Mouse (Mus musculus): ENCODE data around the gene Pi4kb. TPM values are rescaled to one million over a fixed set of nuclear protein-coding genes. Genes with fewer than 3 reads are reported as not detected.

The Pi4kb gene
- polyA plus RNA-seq, 1 experiment = 59.0 TPM

DNA sequence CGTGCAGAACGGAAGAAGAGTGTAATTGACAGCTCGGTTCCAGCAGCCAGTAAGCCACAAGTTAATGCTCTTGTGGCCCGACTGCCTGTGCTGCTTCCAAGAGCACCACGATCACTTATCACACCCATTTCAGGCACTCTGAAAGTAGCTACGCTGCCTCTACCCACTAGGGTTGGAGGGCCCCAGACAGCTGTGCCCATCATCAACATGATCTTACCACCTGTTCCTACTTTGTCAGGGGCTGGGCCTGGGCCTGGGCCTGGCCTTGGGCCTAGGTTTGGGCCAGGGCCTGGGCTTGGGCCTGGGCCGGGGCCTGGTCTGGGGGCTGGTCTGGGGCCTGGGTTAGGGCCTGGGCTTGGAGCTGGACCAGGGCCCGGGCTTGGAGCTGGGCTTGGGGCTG lies 16.2 kb upstream of the Pi4kb start:
- TF ChIP-seq CTCF (IDR thresholded peaks at IDR 0.05; ENCODE audit: borderline replicate concordance, control insufficient read depth, extremely low read depth, insufficient read depth, low read length, poor library complexity) (no peak), POLR2A (IDR thresholded peaks at IDR 0.05; ENCODE audit: control insufficient read depth, extremely low read depth, insufficient read depth, low read length, poor library complexity) (no peak)
- Histone ChIP-seq H3K4me1 (replicated peaks; ENCODE audit: control insufficient read depth, insufficient read depth, low read length) (peaks cover 7% of the 10 kb centered on the region), H3K27me3 (ENCODE audit: control insufficient read depth, insufficient read depth, low read length) (no peaks in the 10 kb centered on the region), H3K4me3 (ENCODE audit: control insufficient read depth, insufficient read depth, low read length) (no peak overlapping the region), H3K27ac (ENCODE audit: control insufficient read depth, insufficient read depth, low read length) (no peak overlapping the region), H3K36me3 (ENCODE audit: control insufficient read depth, insufficient read depth, low read length) (peaks cover 29% of the 10 kb centered on the region)
- no peak for DNase-seq
- WGBS = 95% methylated on average over 8 of the region's 8 CpGs

DNA sequence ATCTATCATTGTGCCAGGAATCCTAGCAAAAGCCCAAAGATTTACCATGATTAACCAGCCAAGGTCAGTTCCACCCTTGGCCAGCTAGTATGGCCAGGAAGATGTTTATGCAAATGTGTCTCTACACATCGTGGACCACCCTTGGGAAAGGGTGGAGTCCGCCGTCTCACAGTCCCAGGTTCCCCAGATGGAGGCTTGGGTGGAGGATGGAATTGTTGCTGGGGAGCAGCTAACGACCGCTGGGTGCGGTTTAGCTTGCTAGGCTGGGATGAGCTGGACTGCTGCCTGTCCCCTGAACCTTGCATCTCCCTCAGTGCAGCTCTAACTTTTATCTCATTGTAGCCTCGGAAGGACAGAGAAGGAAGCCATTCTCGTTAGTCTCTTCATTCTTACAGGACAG lies 14.7 kb upstream of the Pi4kb start:
- Histone ChIP-seq H3K27ac (ENCODE audit: control insufficient read depth, insufficient read depth, low read length) (no peak overlapping the region), H3K4me3 (ENCODE audit: control insufficient read depth, insufficient read depth, low read length) (no peak overlapping the region), H3K27me3 (ENCODE audit: control insufficient read depth, insufficient read depth, low read length) (no peaks in the 10 kb centered on the region), H3K36me3 (ENCODE audit: control insufficient read depth, insufficient read depth, low read length) (peaks cover 29% of the 10 kb centered on the region), H3K4me1 (replicated peaks; ENCODE audit: control insufficient read depth, insufficient read depth, low read length) (peaks cover 6% of the 10 kb centered on the region)
- TF ChIP-seq CTCF (IDR thresholded peaks at IDR 0.05; ENCODE audit: borderline replicate concordance, control insufficient read depth, extremely low read depth, insufficient read depth, low read length, poor library complexity) (no peak), POLR2A (IDR thresholded peaks at IDR 0.05; ENCODE audit: control insufficient read depth, extremely low read depth, insufficient read depth, low read length, poor library complexity) (no peak)
- 89% methylated on average over 8 of the region's 8 CpGs for WGBS
- no peak for DNase-seq

- H3K4me3 ChIP-seq (ENCODE audit: control insufficient read depth, insufficient read depth, low read length) = no peak overlapping the region
- peaks cover 29% of the 10 kb centered on the region for H3K36me3 ChIP-seq (ENCODE audit: control insufficient read depth, insufficient read depth, low read length)
- TF ChIP-seq CTCF (IDR thresholded peaks at IDR 0.05; ENCODE audit: borderline replicate concordance, control insufficient read depth, extremely low read depth, insufficient read depth, low read length, poor library complexity) (no peak), POLR2A (IDR thresholded peaks at IDR 0.05; ENCODE audit: control insufficient read depth, extremely low read depth, insufficient read depth, low read length, poor library complexity) (no peak)
- H3K4me1 ChIP-seq (replicated peaks; ENCODE audit: control insufficient read depth, insufficient read depth, low read length) = peaks cover 1% of the 10 kb centered on the region
- WGBS = 94% methylated on average over 5 of the region's 5 CpGs
- H3K27me3 ChIP-seq (ENCODE audit: control insufficient read depth, insufficient read depth, low read length) = no peaks in the 10 kb centered on the region
- H3K27ac ChIP-seq (ENCODE audit: control insufficient read depth, insufficient read depth, low read length) = no peak overlapping the region
- DNase-seq = no peak
Observed at GRCm38 (mm10) chr3:94960322-94960721, 14.2 kb upstream of the Pi4kb start.

DNA sequence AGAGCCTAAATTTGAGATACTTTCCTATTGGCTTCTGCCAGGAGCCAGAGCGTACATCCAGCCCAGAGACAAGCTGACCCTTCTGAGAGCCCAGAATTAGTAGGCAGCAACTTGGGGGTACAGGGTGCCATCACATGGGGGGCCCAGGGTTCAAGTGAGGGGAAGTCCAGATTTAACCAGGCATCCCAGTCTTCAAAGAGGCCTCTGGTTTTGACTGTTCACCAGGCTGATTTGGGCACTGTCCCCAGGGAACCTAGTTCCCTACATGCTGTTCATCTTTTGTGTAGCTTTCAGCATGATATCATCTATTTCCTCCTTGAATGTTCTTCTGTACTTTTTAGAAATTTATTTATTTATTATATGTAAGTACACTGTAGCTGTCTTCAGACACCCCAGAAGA lies 9.5 kb upstream of the Pi4kb start:
- no peak overlapping the region for H3K27ac ChIP-seq (ENCODE audit: control insufficient read depth, insufficient read depth, low read length)
- WGBS = 100% methylated on average over 1 of the region's 1 CpGs
- TF ChIP-seq POLR2A (IDR thresholded peaks at IDR 0.05; ENCODE audit: control insufficient read depth, extremely low read depth, insufficient read depth, low read length, poor library complexity) = no peak
- TF ChIP-seq CTCF (IDR thresholded peaks at IDR 0.05; ENCODE audit: borderline replicate concordance, control insufficient read depth, extremely low read depth, insufficient read depth, low read length, poor library complexity) = no peak

GRCm38 (mm10) chr3:94965878-94966277 lies 8.7 kb upstream of the Pi4kb start:
- 69% methylated on average over 1 of the region's 1 CpGs for WGBS
- H3K4me1 ChIP-seq (replicated peaks; ENCODE audit: control insufficient read depth, insufficient read depth, low read length) = no peaks in the 10 kb centered on the region
- no peaks in the 10 kb centered on the region for H3K36me3 ChIP-seq (ENCODE audit: control insufficient read depth, insufficient read depth, low read length)
- TF ChIP-seq CTCF (IDR thresholded peaks at IDR 0.05; ENCODE audit: borderline replicate concordance, control insufficient read depth, extremely low read depth, insufficient read depth, low read length, poor library complexity) (no peak), POLR2A (IDR thresholded peaks at IDR 0.05; ENCODE audit: control insufficient read depth, extremely low read depth, insufficient read depth, low read length, poor library complexity) (no peak)
- no peak for DNase-seq
- H3K27me3 ChIP-seq (ENCODE audit: control insufficient read depth, insufficient read depth, low read length) = no peaks in the 10 kb centered on the region
- H3K27ac ChIP-seq (ENCODE audit: control insufficient read depth, insufficient read depth, low read length) = no peak overlapping the region; the same call in 1 of the 2 replicates
- H3K4me3 ChIP-seq (ENCODE audit: control insufficient read depth, insufficient read depth, low read length) = no peak overlapping the region

More for the DNA sequence above, 9.5 kb upstream of the Pi4kb start:
- no peaks in the 10 kb centered on the region for H3K36me3 ChIP-seq (ENCODE audit: control insufficient read depth, insufficient read depth, low read length)
- H3K4me1 ChIP-seq (replicated peaks; ENCODE audit: control insufficient read depth, insufficient read depth, low read length) = no peaks in the 10 kb centered on the region
- DNase-seq = no peak
- no peak overlapping the region for H3K4me3 ChIP-seq (ENCODE audit: control insufficient read depth, insufficient read depth, low read length)
- no peaks in the 10 kb centered on the region for H3K27me3 ChIP-seq (ENCODE audit: control insufficient read depth, insufficient read depth, low read length)

DNA sequence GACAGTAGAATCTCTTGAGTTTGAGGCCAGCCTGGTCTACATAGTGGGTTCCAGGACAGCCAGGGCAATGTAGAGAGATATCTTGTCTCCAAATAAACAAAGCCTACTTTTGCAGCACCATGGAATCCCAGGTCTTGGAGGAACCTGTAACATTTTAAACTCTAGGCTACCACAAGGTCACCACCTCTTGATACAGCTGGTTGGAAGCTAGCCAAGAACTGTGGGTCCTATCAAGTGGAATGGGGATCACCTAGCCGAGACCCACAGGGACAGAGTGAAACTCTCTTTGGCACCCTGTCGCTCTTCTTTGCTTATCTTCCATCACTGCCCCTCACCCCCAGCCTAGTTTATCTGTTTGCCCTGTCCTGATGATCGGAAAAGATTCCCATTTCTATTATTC lies 2.0 kb upstream of the Pi4kb start:
- 96% methylated on average over 3 of the region's 3 CpGs for WGBS

DNA sequence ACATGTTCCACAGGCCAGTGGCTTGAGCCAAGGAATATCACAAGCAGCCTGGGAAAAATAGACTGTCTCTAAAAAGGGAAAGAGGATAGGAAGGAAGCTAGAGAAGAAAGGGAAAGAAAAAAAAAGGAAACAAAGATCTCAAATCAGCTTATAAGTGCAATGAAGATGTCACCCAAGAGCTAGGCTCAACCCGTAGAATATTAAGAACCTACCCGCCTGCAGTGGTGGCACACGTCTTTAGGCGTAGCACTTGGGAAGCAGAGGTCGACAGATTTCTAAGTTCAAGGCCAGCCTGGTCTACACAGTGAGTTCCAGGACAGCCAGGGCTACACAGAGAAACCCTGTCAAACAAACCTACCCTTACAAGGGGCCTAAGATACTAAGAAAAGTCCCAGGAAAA lies 911 bp upstream of the Pi4kb start:
- DNase-seq = no peak
- H3K36me3 ChIP-seq (ENCODE audit: control insufficient read depth, insufficient read depth, low read length) = no peaks in the 10 kb centered on the region
- WGBS = 96% methylated on average over 5 of the region's 5 CpGs
- peaks cover 9% of the 10 kb centered on the region for H3K4me1 ChIP-seq (replicated peaks; ENCODE audit: control insufficient read depth, insufficient read depth, low read length)
- no peak overlapping the region for H3K4me3 ChIP-seq (ENCODE audit: control insufficient read depth, insufficient read depth, low read length)
- TF ChIP-seq CTCF (IDR thresholded peaks at IDR 0.05; ENCODE audit: borderline replicate concordance, control insufficient read depth, extremely low read depth, insufficient read depth, low read length, poor library complexity) (no peak), POLR2A (IDR thresholded peaks at IDR 0.05; ENCODE audit: control insufficient read depth, extremely low read depth, insufficient read depth, low read length, poor library complexity) (no peak)
- H3K27me3 ChIP-seq (ENCODE audit: control insufficient read depth, insufficient read depth, low read length) = no peaks in the 10 kb centered on the region
- no peak overlapping the region for H3K27ac ChIP-seq (ENCODE audit: control insufficient read depth, insufficient read depth, low read length)

More for the DNA sequence above, 2.0 kb upstream of the Pi4kb start:
- no peak for DNase-seq
- Histone ChIP-seq H3K4me3 (ENCODE audit: control insufficient read depth, insufficient read depth, low read length) (no peak overlapping the region), H3K4me1 (replicated peaks; ENCODE audit: control insufficient read depth, insufficient read depth, low read length) (peaks cover 9% of the 10 kb centered on the region), H3K36me3 (ENCODE audit: control insufficient read depth, insufficient read depth, low read length) (no peaks in the 10 kb centered on the region), H3K27ac (ENCODE audit: control insufficient read depth, insufficient read depth, low read length) (no peak overlapping the region), H3K27me3 (ENCODE audit: control insufficient read depth, insufficient read depth, low read length) (no peaks in the 10 kb centered on the region)
- TF ChIP-seq CTCF (IDR thresholded peaks at IDR 0.05; ENCODE audit: borderline replicate concordance, control insufficient read depth, extremely low read depth, insufficient read depth, low read length, poor library complexity) = no peak
- no peak for TF ChIP-seq POLR2A (IDR thresholded peaks at IDR 0.05; ENCODE audit: control insufficient read depth, extremely low read depth, insufficient read depth, low read length, poor library complexity)
